Mouse (Mus musculus): ENCODE data around the gene Gm16223. TPM values are rescaled to one million over a fixed set of nuclear protein-coding genes. Genes with fewer than 3 reads are reported as not detected.

Gene Gm16223
- polyA plus RNA-seq, 1 experiment from 2014 or later = not detected

Other genes starting within 250 kb of the Gm16223 start
- 24.6 and 27.9 TPM in 2 replicates for gene Bod1l, start 223.6 kb upstream of the Gm16223 start, polyA plus RNA-seq (2014; fragmentation: Nextera tagmentation; extraction: Ambion mirVana)